Mouse (Mus musculus): Measurements from ENCODE around the gene Rabep2.
"Not testable (repeated sequence)": the region's sequence is repeated elsewhere in the genome, so short reads cannot be mapped to it uniquely, and the experiment has no call there.

Rabep2 gene

DNA sequence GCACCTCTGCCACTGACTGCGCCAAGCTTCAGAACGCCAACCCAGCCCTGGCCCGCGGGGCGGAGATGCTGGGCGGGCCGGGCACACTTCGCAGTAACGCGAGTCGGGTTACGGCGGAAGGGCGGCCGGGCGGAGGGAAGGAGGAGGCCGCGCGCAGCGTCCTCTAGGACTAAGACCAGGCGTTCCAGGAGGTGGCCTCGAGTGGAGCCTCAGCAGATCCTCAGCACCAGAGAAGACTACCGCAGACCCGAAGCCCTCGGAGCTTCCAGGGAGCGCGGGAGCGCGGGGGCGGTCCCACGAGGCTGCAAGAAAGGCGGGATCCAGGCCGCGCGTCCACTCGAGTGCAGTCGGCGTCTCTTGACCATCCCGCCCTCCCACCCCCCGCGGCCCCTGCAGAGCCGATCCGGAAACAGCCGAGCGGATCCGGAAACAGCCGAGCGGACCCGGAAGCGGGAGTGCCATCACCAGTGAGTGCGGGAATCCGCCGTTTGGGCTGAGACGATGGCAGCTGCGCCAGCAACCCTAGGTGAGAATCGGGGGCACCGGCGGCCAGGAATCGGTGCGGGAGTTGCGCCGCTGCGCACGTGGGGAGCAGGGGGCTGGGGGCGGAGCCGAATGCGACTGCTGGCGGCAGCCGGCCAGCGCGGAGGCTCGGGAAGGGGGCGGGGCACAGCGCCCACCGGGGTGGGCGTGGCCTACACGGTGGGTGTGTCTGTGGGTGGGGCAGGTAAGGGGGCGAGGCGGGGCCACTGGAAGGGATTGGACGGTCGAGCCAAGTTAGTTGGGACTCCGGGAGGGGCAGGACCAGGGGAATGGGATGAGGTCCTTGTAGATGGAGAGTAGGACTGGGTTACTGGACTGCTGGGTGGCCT is at the start of gene Rabep2:
TSS of gene Rabep2 (plus strand) at position 129 of the 872 bp plus-strand sequence.
- DNase-seq: peak; percentile 94 to 96

DNA sequence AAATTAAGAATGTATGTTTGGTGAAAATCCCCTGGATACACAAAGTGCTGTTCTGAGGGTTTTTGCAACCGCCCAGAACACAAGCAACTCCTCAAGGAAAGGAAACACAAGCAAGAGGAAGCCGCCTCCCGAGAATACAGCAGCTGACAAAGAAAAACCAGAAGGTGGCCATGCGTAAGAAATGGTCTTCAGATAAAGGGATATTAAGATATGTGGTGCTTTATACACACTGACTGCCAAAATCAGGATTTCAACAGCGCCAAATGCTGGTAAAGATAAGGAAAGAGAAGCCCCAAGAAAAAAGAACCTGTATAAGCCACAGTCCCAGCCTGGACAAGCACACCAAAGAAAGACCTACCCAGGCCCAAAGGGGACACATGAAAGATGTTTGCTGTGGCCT is 45.0 kb upstream of the Rabep2 start:
- DNase-seq: no peak

DNA sequence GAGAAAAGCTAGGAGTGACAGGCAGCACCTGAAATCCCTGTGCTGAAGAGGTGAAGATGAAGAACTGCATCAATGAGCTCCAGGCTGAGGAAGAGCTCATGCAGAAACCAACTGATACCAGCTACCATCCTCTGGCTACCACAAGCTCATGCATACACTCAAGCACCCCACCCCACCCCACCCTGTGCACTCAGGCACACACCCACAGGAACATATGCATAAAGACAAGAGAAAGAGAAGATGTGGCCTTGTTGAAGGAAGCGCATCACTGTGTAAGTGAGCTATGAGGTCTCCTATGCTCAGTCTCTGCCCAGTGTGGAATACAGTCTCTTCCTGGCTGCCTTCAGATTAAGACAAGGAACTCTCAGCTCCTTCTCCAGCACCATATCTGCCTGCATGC is 40.4 kb upstream of the Rabep2 start:
- no peak for DNase-seq

DNA sequence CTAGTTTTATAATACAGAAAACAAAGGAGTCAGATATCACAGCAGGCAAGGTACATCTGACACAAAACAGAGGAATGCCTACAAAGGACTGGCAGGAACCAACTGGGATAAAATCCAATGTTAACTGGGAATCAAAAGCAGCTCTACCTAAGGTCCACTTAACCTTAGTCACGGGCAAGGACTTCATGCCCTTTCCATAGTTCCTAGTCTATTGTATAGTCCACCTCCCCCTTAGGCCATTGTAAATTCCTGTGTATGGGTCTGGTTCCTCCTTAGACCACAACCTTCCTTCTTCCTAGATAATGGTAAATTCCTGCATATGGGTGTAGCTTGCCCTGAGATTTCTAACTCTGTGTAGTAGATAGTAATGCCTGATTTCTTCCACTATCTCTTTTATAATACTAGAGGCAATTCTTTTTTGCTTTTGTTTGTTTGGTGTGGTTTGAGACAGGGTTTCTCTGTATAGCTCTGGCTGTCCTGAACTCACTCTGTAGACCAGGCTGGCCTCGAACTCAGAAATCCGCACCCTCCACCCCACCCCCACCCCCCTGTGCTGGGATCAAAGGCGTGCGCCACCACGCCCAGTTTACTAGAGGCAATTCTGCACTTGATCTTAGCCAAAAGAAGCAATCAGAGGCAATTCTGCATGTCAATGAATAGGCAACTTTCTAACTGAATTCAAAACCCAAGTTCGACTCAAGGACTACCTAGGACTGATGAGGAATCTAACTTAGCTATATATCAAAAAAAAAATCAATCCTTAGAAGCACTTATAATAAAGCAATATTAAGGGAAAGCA is 36.3 kb upstream of the Rabep2 start:
- DNase-seq: not testable (repeated sequence)

DNA sequence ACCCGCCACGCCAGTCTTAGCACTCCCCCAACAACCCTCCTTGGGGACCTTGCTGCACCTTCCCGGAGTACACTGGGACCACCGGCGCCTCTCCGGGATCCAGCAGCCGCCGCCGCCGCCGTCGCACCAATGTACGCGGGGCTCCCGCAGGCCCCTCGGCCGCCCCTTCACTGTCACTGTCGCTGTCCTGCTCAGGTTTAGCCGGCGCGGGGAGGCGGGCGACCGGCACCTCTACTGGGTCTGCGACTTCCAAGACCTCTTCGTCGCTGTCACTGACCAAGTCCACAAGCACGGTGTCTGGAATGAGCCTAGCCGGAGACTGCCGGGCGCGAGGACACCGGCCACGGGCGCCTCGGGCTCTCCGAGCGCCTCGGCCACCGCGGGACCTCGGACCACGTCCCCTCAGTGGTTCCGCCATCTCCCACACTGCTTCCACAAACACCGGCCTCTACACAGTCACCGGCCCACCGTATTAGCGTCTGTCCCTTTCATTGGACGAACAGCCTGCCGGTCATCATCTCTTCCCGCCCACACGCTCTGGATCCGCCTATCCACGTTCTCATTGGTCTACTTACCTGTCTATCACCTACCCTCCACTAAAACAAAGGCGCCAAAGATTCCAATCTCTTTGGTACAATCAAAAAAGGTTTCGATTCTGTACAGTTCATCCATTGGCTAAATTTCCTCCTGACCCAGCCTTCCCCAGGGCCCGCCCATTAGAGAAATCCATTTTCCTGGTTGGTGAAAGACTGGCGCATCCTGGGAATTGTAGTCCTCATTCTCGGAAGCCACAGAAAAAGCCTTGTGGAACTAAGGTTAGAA is 32.0 kb upstream of the Rabep2 start, which contains the start of gene Nfatc2ip:
TSS of gene Nfatc2ip (minus strand) at position 440 of the 822 bp plus-strand sequence.
- peak; percentile 96 to 97 for DNase-seq

DNA sequence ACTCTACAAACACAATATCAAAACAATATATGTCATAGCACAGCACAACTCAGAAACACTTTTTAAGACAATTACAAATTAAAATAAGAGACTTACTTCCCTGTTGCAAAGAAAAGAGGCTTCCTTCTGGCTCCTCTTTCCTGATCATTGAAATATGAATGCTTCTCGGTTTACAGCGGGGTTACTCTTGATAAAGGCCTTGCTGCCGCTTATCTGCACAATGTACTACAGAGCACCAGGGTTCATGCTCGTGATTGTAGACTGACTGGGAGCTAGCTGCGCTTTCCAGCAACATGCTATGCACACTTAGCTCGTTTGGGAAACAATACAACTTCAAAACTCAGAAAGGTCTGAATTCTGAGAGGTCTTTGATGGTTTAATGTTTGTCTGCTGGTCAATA is 31.3 kb upstream of the Rabep2 start:
- no peak for DNase-seq

DNA sequence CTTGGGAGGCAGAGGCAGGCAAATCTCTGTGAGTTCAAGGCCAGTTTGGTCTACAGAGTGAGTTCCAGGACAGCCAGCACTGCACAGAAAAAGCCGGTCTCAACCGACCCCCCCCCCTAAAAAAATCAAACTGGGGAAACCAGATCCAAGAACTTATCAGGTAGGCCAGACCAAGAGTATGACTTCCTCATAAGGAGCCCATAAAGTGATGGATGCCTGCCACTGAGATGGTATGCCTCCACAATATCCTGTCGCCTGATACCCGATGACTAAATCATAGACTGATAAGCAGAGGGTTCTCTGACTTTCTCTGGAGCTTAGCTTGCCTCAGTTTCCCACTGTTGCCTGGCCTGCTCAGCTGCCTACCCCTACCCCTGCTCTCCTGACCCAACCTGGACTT is 30.7 kb upstream of the Rabep2 start:
- DNase-seq: no peak

DNA sequence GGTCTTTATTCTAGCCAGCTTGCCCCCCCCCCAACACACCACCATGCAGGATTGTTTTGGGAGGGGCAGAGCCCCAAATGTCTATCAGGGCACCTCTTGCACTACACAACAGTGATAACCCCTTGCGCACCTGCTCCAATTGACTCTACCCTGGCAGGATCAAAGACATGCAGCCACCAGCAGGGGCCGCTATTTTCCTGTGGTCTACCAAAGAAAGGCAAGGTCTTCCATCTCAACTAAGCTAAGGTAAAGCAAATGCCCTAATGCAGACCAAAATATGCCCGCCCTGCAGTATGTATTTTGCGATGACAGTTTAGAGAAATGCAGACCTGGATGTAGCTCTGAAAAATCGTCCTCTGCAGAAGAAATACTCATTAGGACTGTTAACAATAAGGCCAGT is 29.0 kb upstream of the Rabep2 start:
- peak; percentile 78 to 80 for DNase-seq

DNA sequence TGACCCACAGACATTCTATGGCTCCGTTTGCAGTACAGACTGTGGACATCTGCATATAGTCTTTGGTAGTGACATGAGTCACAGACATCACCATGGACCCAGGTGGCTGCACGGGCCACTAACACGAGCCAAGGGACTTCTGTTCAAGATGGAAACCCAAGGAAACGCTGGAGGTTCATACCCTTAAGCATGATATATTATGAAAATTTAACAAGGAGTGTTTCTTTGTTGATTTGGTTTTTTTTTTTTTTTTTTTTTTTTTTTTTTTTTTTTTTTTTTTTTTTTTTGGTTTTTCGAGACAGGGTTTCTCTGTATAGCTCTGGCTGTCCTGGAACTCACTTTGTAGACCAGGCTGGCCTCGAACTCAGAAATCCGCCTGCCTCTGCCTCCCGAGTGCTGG is 26.0 kb upstream of the Rabep2 start:
- DNase-seq: not testable (repeated sequence)

DNA sequence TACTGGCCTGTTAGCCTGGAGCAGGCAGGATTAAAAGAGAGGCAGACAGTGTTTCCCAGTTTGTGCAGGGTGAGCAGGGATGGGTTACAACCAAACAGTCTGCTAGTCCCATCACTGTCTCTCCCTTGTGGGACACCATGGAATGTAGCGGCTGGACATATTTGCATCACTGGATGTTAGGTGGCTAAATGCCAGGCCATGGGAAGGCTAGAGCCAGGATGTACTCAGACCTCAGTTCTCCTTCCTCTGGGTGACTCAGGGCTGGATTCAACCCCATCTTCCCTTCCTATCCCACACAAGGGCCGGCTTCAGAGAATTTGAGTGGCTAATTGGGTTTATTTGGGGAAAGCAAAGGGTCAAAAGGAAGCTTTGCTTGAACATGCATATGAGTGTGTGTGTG is 19.9 kb upstream of the Rabep2 start:
- DNase-seq: no peak

DNA sequence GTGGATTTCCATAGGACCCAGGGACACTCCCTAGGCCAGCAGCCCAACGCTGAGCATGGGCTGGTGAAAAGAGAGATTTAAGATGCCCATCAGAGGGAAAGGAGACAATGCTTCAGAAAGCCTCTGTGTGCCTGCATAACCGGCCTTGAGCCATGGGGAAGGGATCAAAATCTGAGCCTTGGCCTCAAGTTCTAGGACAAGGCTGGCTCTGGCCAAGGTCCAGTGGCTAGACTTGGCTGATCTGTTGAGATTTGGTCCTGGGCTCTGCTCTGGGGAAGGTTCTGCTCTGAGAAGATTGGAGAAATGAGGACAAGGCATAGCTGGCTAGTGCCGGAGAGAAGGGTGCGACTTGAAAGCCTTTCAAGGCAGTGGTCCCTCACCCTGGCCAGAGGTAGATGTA is 17.5 kb upstream of the Rabep2 start:
- no peak for DNase-seq

DNA sequence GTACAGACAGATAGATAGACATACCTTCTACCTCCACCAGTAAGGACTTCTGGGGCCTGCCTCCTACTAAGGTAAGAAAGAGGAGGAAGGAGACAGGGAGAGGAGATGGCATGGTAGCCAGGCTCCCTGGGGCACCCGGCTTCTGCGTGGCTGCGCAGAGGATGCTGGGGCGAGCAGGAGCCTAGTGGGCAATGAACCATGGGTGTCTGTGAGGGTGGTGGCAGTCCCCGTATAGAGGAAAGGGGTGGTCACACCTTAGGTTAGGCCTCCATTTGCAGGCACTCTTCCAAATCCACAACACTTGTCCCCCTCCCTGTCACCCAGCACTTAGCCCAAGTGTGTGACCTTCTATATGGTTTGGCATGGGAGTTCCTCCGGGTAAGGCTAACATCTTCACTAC is 13.8 kb upstream of the Rabep2 start, which contains the start of gene Cd19:
TSS of gene Cd19 (minus strand) at position 165 of the 400 bp plus-strand sequence.
- no peak for DNase-seq

DNA sequence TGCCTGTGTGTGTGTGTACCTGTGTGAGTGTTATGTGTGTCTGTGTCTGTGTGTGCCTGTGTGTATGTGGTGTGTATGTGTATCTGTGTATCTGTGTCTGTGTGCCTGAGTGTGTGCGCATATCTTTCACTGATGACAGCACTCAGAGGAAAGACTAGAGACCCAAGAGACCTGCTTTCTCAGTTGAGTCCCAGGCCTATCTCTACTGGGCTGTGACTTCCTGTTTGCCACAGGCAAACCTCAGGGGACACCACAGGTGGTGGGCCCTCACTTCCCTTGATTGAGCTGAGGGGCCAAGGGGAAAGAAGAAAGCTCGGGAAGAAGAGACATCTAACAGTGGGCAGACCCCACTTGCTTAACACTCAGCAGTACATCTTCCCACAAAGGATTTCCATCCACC is 11.9 kb upstream of the Rabep2 start:
- no peak for DNase-seq

DNA sequence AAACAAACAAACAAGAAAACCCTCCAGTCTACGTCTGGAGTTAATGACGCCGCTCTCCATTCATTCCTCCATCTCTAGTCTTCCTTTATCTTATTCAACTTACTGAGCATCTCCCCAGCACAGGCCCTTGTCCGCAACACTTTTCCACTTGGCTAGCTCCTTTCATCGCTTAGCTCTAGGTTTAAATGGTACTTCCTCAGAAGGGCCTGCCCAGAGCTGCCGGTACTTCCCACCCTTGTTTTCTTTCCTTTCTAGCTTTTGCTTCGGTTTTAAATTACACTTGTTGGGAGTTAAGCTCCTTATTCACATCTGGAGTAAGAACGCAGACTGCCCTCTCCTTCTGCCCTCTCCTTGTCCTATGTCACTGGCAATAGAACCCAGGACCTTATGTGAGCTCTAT is 11.5 kb upstream of the Rabep2 start:
- no peak for DNase-seq

DNA sequence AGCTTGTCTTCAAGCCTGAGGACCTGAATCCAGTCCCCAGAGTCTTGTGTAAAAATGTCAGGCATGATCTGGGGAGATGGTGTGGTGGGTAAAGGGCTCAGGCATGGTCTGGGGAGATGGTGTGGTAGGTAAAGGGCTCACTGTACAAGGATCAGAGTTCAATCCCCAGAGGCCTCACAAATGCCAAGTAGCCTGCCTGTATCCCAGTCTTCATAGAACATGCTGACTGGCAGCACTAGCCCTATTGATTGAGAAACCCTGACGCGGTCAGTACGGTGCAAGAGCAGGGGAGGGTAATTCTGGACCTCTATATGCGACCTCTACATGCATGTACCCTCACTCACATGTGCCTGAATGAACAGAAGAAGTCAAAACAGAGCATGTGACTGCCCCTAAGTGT is 11.0 kb upstream of the Rabep2 start:
- no peak for DNase-seq

DNA sequence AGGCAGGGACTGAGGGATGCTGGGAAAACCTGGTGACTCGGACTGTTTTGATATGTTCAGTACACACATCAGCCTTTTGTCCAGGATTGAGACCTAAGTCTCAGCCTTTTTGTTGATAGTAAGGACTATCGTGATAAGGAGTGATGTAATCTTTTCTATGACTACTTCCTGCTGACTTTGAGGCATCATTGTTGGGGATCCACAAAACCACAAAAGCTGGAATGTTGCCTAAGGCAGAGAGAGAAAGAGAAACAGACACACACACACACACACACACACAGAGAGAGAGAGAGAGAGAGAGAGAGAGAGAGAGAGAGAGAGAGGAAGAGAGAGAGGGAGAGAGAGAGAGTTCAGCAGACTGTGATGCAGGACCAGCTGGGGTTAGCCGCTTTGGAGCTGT is 10.1 kb upstream of the Rabep2 start:
- no peak for DNase-seq

DNA sequence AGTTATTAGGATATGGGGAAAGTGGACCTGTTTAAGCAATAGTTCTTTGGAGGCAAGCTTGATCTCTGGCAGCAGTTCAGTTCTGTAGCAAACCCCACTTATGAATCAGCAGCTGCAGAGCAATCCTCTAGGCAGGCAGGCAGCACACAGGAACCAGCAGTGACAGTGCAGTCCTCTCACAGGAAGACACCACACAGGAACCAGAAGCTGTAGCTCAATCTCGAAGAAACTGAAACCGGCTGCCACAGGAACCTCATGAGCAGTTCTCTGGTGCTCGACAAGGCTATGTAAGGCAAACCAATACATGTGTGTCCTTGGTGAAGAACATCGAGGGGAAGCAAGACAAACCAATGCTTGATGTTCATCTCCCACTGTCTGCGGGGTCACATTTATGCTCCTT is 6.8 kb upstream of the Rabep2 start:
- no peak for DNase-seq

DNA sequence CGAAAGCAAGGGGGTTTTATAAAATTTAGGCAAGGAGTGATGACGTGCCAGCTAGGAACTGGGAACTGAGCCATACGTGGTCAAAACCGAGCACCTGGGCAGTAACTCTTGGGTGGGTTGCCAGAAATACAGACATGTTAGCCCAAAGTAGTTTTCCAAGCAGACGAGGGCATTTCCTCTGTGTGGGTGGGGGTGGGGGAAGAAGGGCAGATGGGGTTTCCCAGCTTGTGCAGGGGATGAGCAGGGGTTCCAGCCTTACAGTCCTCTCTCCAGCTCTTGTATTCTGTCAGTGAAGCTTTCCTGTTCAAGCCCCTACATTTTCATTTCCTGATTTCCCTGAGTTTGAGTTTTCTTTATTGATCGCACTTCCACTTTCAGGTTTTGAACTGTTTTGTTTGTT is 4.4 kb upstream of the Rabep2 start:
- no peak for DNase-seq

DNA sequence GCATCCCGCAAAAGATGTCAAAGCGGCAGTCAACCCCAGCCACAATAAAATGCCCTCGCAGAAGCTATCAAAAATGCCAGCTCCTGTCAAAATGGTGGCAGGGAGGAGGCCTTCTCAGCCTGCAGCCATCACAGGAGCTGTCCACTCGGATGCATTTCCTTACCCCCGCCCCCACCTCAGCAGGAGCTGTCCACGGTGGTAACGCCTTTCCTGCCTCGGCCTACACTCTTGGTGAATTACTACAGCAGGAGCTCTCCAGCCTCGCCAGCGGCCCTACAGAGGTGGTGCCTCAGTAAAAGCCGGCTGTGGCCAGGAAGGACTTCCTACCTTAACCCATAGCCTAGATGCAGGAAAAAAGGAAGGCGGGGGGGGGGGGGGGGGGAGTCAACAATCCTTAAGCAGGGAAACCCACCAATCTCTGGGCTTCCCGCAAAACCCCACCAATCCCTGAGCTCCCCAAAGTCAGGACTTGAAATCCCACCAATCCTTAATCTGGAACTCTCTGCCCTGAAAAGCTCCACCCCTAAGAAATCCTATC is 1.2 kb upstream of the Rabep2 start:
- DNase-seq: no peak

DNA sequence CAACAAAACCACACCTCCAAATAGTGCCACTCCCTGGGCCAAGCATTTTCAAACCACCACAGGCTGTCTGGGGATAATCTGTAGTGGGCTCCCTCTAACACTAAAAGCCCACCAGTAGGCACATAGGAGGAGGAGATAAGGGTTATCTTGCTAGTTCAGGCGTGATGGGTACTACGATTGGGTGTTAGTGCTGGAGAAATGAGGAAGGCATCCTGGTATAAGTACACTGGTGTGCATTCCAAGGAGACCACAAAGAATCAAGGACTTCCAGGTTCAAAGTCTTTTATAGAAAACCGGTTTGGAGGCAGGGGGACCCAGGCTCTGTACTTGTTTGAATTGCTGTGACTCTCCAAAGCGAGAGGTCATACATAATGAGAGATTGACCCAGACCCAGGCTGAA is 405 bp upstream of the Rabep2 start:
- DNase-seq: peak in 1 of 2 experiments; percentile 18

DNA sequence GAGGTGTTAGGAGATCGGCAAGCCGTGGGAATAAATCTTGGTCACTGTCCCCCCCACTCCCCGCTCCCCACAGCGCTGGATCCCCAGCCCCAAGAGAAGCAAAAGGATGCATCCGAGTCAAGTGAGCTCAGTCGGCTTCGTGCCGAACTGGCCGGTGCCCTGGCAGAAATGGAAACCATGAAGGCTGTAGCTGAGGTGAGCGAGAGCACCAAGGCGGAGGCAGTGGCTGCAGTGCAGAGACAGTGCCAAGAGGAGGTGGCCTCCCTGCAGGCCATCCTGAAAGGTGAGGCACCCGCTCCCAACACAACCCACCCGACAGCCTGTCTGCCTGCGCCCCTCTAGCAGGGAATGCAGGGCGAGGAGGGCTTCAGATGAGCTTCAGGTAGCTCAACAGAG is 942 bp downstream of the Rabep2 start:
- no peak for DNase-seq

DNA sequence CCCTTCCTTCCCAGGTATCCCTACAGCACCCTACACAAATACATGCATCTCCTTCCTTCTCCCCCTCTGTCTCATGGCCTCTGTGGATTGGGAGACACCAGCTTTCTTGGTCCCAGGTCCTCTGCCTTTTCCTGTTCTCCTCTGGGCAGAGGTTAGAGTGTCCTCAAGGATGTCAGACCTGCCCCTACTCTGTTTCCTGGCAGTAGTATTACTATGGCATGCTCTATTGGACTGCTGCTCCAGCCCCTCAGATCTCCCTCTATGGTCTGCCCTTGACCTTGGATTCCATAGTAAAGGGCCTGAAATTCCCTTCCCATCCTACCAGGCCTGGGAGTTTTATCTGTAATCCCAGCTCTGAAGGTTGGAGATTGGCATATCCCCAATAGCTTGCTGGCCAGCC is 1.6 kb downstream of the Rabep2 start:
- DNase-seq: no peak

DNA sequence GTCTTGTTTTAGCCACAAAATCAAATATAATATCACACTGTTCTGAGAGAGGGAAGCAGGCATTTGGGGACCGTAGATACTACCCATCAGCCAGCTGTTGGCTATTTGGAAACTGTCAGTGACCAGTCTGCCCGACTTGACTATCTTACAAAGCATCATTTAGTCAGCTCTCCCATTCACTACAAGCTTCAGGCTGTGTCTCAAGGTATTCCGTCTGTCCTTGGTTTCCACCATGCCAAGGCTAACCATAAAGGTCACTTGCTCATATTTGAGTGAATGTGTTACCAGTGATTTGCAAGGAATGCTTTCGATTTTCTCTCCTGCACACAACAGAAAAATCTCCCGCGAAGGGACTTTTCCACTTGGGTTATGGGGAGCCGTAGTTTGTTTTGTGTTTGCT is 6.2 kb downstream of the Rabep2 start:
- no peak for DNase-seq
